Mouse (Mus musculus): ENCODE data around the gene Fchsd2. TPM values are rescaled to one million over a fixed set of nuclear protein-coding genes. Genes with fewer than 3 reads are reported as not detected.

Gene Fchsd2
- polyA plus RNA-seq, 1 experiment from 2014 or later, result 37.6 TPM

- H3K27ac ChIP-seq (replicated peaks), result no peak overlapping the region
- peaks cover 4% of the 10 kb centered on the region for H3K4me1 ChIP-seq
- 72% methylated on average over 5 of the region's 5 CpGs for WGBS
- H3K36me3 ChIP-seq, result no peaks in the 10 kb centered on the region
- no peak overlapping the region for H3K4me3 ChIP-seq
- no peak overlapping the region for H3K4me2 ChIP-seq (replicated peaks)
- no peak overlapping the region for H3K9ac ChIP-seq (replicated peaks)
- no peaks in the 10 kb centered on the region for H3K9me3 ChIP-seq
- H3K27me3 ChIP-seq, result peaks cover 22% of the 10 kb centered on the region
- no peak for ATAC-seq (ENCODE audit: low FRiP score, low read depth)
These were observed 221.7 kb downstream of the Fchsd2 start for GRCm38 (mm10) chr7:101314396-101314795.

GRCm38 (mm10) chr7:101315699-101316098 is 223.0 kb downstream of the Fchsd2 start:
- no peak for ATAC-seq (ENCODE audit: low FRiP score, low read depth)
- Histone ChIP-seq H3K27me3 (peaks cover 34% of the 10 kb centered on the region), H3K4me1 (peaks cover 1% of the 10 kb centered on the region; the same call in 1 of the 2 replicates), H3K9ac (replicated peaks) (no peak overlapping the region), H3K27ac (replicated peaks) (no peak overlapping the region), H3K4me2 (replicated peaks) (no peak overlapping the region), H3K4me3 (no peak overlapping the region), H3K36me3 (no peaks in the 10 kb centered on the region), H3K9me3 (no peaks in the 10 kb centered on the region)

- H3K4me3 ChIP-seq, result no peak overlapping the region
- 73% methylated on average over 6 of the region's 6 CpGs for WGBS
- H3K27me3 ChIP-seq, result peaks cover 43% of the 10 kb centered on the region
- H3K36me3 ChIP-seq, result no peaks in the 10 kb centered on the region
- no peak overlapping the region for H3K4me2 ChIP-seq (replicated peaks)
- H3K9me3 ChIP-seq, result no peaks in the 10 kb centered on the region
- no peak overlapping the region for H3K9ac ChIP-seq (replicated peaks)
- peaks cover 7% of the 10 kb centered on the region for H3K4me1 ChIP-seq
- no peak for ATAC-seq (ENCODE audit: low FRiP score, low read depth)
- H3K27ac ChIP-seq (replicated peaks), result no peak overlapping the region
These were observed 223.9 kb downstream of the Fchsd2 start for GRCm38 (mm10) chr7:101316591-101317001.

GRCm38 (mm10) chr7:101317014-101317413 is 224.4 kb downstream of the Fchsd2 start, which contains the start of gene Stard10:
Gene Stard10, plus strand, starts transcription at chr7:101317086.
- Histone ChIP-seq H3K9ac (replicated peaks) (no peak within 1 kb of the TSS), H3K27ac (replicated peaks) (no peak within 1 kb of the TSS), H3K27me3 (peaks cover 48% of the 10 kb centered on the region), H3K4me3 (no peak within 1 kb of the TSS), H3K9me3 (no peaks in the 10 kb centered on the region), H3K4me2 (replicated peaks) (no peak within 1 kb of the TSS), H3K4me1 (peaks cover 11% of the 10 kb centered on the region), H3K36me3 (no peaks in the 10 kb centered on the region)
- WGBS, result 77% methylated on average over 3 of the region's 3 CpGs
- no peak for ATAC-seq (ENCODE audit: low FRiP score, low read depth)

- Histone ChIP-seq H3K4me2 (replicated peaks) (no peak overlapping the region), H3K27ac (replicated peaks) (no peak overlapping the region), H3K9me3 (no peaks in the 10 kb centered on the region), H3K4me3 (no peak overlapping the region), H3K4me1 (peaks cover 14% of the 10 kb centered on the region), H3K27me3 (peaks cover 66% of the 10 kb centered on the region), H3K9ac (replicated peaks) (no peak overlapping the region), H3K36me3 (no peaks in the 10 kb centered on the region)
- no peak for ATAC-seq (ENCODE audit: low FRiP score, low read depth)
- WGBS, result 67% methylated on average over 4 of the region's 4 CpGs
These were observed 226.2 kb downstream of the Fchsd2 start for GRCm38 (mm10) chr7:101318848-101319247.

- 91% methylated on average over 1 of the region's 1 CpGs for WGBS
- Histone ChIP-seq H3K9ac (replicated peaks) (no peak overlapping the region), H3K9me3 (no peaks in the 10 kb centered on the region), H3K4me2 (replicated peaks) (no peak overlapping the region), H3K27ac (replicated peaks) (no peak overlapping the region), H3K4me3 (no peak overlapping the region), H3K27me3 (peaks cover 70% of the 10 kb centered on the region), H3K4me1 (peaks cover 14% of the 10 kb centered on the region), H3K36me3 (no peaks in the 10 kb centered on the region)
- ATAC-seq (ENCODE audit: low FRiP score, low read depth), result no peak
These were observed 227.1 kb downstream of the Fchsd2 start for GRCm38 (mm10) chr7:101319796-101320195.

- Histone ChIP-seq H3K4me3 (peak overlapping the region; percentile 87), H3K27ac (replicated peaks) (no peak overlapping the region), H3K4me2 (replicated peaks) (peak overlapping the region; percentile 99), H3K9ac (replicated peaks) (peak overlapping the region; percentile 84), H3K4me1 (peaks cover 14% of the 10 kb centered on the region), H3K27me3 (peaks cover 68% of the 10 kb centered on the region), H3K36me3 (no peaks in the 10 kb centered on the region), H3K9me3 (no peaks in the 10 kb centered on the region)
- peak; percentile 64 for ATAC-seq (ENCODE audit: low FRiP score, low read depth)
- WGBS, result 6% methylated on average over 27 of the region's 37 CpGs
These were observed 227.9 kb downstream of the Fchsd2 start for GRCm38 (mm10) chr7:101320399-101321217.

- Histone ChIP-seq H3K27me3 (peaks cover 68% of the 10 kb centered on the region), H3K27ac (replicated peaks) (no peak overlapping the region), H3K9me3 (no peaks in the 10 kb centered on the region), H3K4me1 (peaks cover 14% of the 10 kb centered on the region), H3K36me3 (no peaks in the 10 kb centered on the region), H3K9ac (replicated peaks) (peak overlapping the region; percentile 84), H3K4me2 (replicated peaks) (peak overlapping the region; percentile 99), H3K4me3 (peak overlapping the region; percentile 87)
- WGBS, result 2% methylated on average over 29 of the region's 61 CpGs
- ATAC-seq (ENCODE audit: low FRiP score, low read depth), result peak; percentile 74
These were observed 228.7 kb downstream of the Fchsd2 start for GRCm38 (mm10) chr7:101321218-101321827.

GRCm38 (mm10) chr7:101323141-101323594 is 230.5 kb downstream of the Fchsd2 start:
- Histone ChIP-seq H3K36me3 (no peaks in the 10 kb centered on the region), H3K4me3 (no peak overlapping the region), H3K9ac (replicated peaks) (no peak overlapping the region), H3K27ac (replicated peaks) (no peak overlapping the region), H3K4me2 (replicated peaks) (no peak overlapping the region), H3K4me1 (peaks cover 14% of the 10 kb centered on the region), H3K9me3 (no peaks in the 10 kb centered on the region), H3K27me3 (peaks cover 61% of the 10 kb centered on the region)
- WGBS, result 69% methylated on average over 3 of the region's 4 CpGs
- no peak for ATAC-seq (ENCODE audit: low FRiP score, low read depth)

- 77% methylated on average over 6 of the region's 6 CpGs for WGBS
- Histone ChIP-seq H3K36me3 (no peaks in the 10 kb centered on the region), H3K4me2 (replicated peaks) (no peak overlapping the region), H3K9me3 (no peaks in the 10 kb centered on the region), H3K27me3 (peaks cover 50% of the 10 kb centered on the region), H3K4me3 (no peak overlapping the region), H3K4me1 (peaks cover 21% of the 10 kb centered on the region), H3K9ac (replicated peaks) (no peak overlapping the region), H3K27ac (replicated peaks) (no peak overlapping the region)
- no peak for ATAC-seq (ENCODE audit: low FRiP score, low read depth)
These were observed 231.7 kb downstream of the Fchsd2 start for GRCm38 (mm10) chr7:101324142-101324962.

- H3K9ac ChIP-seq (replicated peaks), result no peak overlapping the region
- H3K27me3 ChIP-seq, result peaks cover 34% of the 10 kb centered on the region
- no peak overlapping the region for H3K4me2 ChIP-seq (replicated peaks)
- no peaks in the 10 kb centered on the region for H3K36me3 ChIP-seq
- no peak for ATAC-seq (ENCODE audit: low FRiP score, low read depth)
- H3K27ac ChIP-seq (replicated peaks), result no peak overlapping the region
- no peaks in the 10 kb centered on the region for H3K9me3 ChIP-seq
- peaks cover 24% of the 10 kb centered on the region for H3K4me1 ChIP-seq
- WGBS, result 85% methylated on average over 5 of the region's 5 CpGs
- no peak overlapping the region for H3K4me3 ChIP-seq
These were observed 233.3 kb downstream of the Fchsd2 start for GRCm38 (mm10) chr7:101326006-101326405.

- H3K9ac ChIP-seq (replicated peaks), result no peak overlapping the region
These were observed 234.6 kb downstream of the Fchsd2 start for GRCm38 (mm10) chr7:101327263-101327662.

More at GRCm38 (mm10) chr7:101327263-101327662, 234.6 kb downstream of the Fchsd2 start:
- Histone ChIP-seq H3K27ac (replicated peaks) (no peak overlapping the region), H3K9me3 (no peaks in the 10 kb centered on the region), H3K4me2 (replicated peaks) (no peak overlapping the region), H3K27me3 (peaks cover 21% of the 10 kb centered on the region), H3K36me3 (no peaks in the 10 kb centered on the region), H3K4me1 (peaks cover 14% of the 10 kb centered on the region), H3K4me3 (no peak overlapping the region)
- 58% methylated on average over 5 of the region's 5 CpGs for WGBS
- no peak for ATAC-seq (ENCODE audit: low FRiP score, low read depth)
